In genomic region chr17:74424401-74425005, GRCm38 (mm10) we compare ENCODE assay signal across 15 mouse cellular contexts. TPM values are rescaled to one million over a fixed set of nuclear protein-coding genes. Genes with fewer than 3 reads are reported as not detected.
A peak's percentile ranks its signal among the peaks of the same experiment; 100 is the strongest.
DNase-seq lines count a peak whose midpoint lies in the region; ATAC-seq lines count a peak whose summit lies in the region.
"Had no signal": no experiment of that assay in that cellular context is flagged by ENCODE, and none has a peak within 500 bp of the region (broad histone marks: within the 10 kb centered on the region; RNA-seq: fewer than 3 reads in every experiment).

No protein-coding gene starts in this region.

- H3K4me2 ChIP-seq in neural tube, embryonic 12.5 days (replicated peaks) = no peak overlapping the region
- H3K4me2 ChIP-seq in hindbrain, embryonic 14.5 days (replicated peaks) = no peak overlapping the region
- H3K4me2 ChIP-seq in neural tube, embryonic 14.5 days (ENCODE audit: low read depth, low read length) = no peak overlapping the region
- H3K4me2 ChIP-seq: embryonic facial prominence, embryonic 15.5 days had no signal

- H3K27ac ChIP-seq in neural tube, embryonic 12.5 days = no peak overlapping the region
- H3K27ac ChIP-seq in hindbrain, embryonic 14.5 days = no peak overlapping the region
- no peak overlapping the region for H3K27ac ChIP-seq in neural tube, embryonic 14.5 days (ENCODE audit: low read depth, low read length)
- H3K27ac ChIP-seq: embryonic facial prominence, embryonic 15.5 days had no signal

- no peaks in the 10 kb centered on the region for H3K27me3 ChIP-seq in neural tube, embryonic 12.5 days (replicated peaks)
- H3K27me3 ChIP-seq in hindbrain, embryonic 14.5 days (ENCODE audit: control insufficient read depth, insufficient read depth, low read length) = no peaks in the 10 kb centered on the region
- H3K27me3 ChIP-seq in neural tube, embryonic 14.5 days (ENCODE audit: control insufficient read depth, insufficient read depth, low read length) = no peaks in the 10 kb centered on the region
- H3K27me3 ChIP-seq: CH12.LX; embryonic facial prominence, embryonic 15.5 days had no signal

- no peak overlapping the region for H3K9ac ChIP-seq in neural tube, embryonic 12.5 days
- no peak overlapping the region for H3K9ac ChIP-seq in hindbrain, embryonic 14.5 days
- no peak overlapping the region for H3K9ac ChIP-seq in neural tube, embryonic 14.5 days (replicated peaks; ENCODE audit: low read depth, low read length)
- H3K9ac ChIP-seq: embryonic facial prominence, embryonic 15.5 days had no signal

- DNase-seq in heart, adult 11 months = peak; percentile 93
- DNase-seq in heart, postnatal 25 days (ENCODE audit: low spot score) = no peak
- DNase-seq in neural tube, embryonic 10.5 days (ENCODE audit: extremely low spot score, low spot score) = no peak
- peak; percentile 70 for DNase-seq in hindbrain, embryonic 14.5 days (ENCODE audit: low spot score)
- DNase-seq in thymus, postnatal 25 days = no peak
- no peak for DNase-seq in left cerebral cortex, adult 18-20 months (ENCODE audit: low spot score in 2 of 2)
- DNase-seq: gastrocnemius, postnatal 36 days; kidney, adult 2 months; lung, postnatal 36 days; thymus, postnatal 4 days had no signal

- H3K9me3 ChIP-seq in neural tube, embryonic 12.5 days = no peaks in the 10 kb centered on the region
- no peaks in the 10 kb centered on the region for H3K9me3 ChIP-seq in hindbrain, embryonic 14.5 days (ENCODE audit: control insufficient read depth, low read length)
- no peaks in the 10 kb centered on the region for H3K9me3 ChIP-seq in neural tube, embryonic 14.5 days (ENCODE audit: control insufficient read depth, low read length)
- H3K9me3 ChIP-seq: embryonic facial prominence, embryonic 15.5 days had no signal

- intact Hi-C loops in heart, postnatal 25 days (cut with DNase I) = no loop called here

- H3K36me3 ChIP-seq in neural tube, embryonic 12.5 days = peaks cover 53% of the 10 kb centered on the region
- peaks cover 77% of the 10 kb centered on the region for H3K36me3 ChIP-seq in hindbrain, embryonic 14.5 days (replicated peaks; ENCODE audit: control insufficient read depth, insufficient read depth)
- peaks cover 13% of the 10 kb centered on the region; the same call in 1 of the 2 replicates for H3K36me3 ChIP-seq in neural tube, embryonic 14.5 days (ENCODE audit: control insufficient read depth, insufficient read depth, low read length)

- no peak overlapping the region for H3K4me3 ChIP-seq in neural tube, embryonic 12.5 days
- H3K4me3 ChIP-seq in hindbrain, embryonic 14.5 days (replicated peaks; ENCODE audit: low read length) = no peak overlapping the region
- no peak overlapping the region for H3K4me3 ChIP-seq in neural tube, embryonic 14.5 days (ENCODE audit: low read depth, low read length)
- H3K4me3 ChIP-seq: embryonic facial prominence, embryonic 15.5 days had no signal

- 87% methylated on average over 12 of the region's 12 CpGs for WGBS in neural tube, embryonic 12.5 days
- WGBS in hindbrain, embryonic 14.5 days = 44% methylated on average over 12 of the region's 12 CpGs
- 67% methylated on average over 12 of the region's 12 CpGs for WGBS in neural tube, embryonic 14.5 days

- 0 out of 2 replicates have a peak, but pooled peaks have one; percentile 33 for ATAC-seq in neural tube, embryonic 12.5 days (ENCODE audit: low FRiP score, low read depth)
- peak; percentile 92 for ATAC-seq in hindbrain, embryonic 14.5 days (ENCODE audit: low FRiP score)
- ATAC-seq in neural tube, embryonic 14.5 days (ENCODE audit: low read depth) = peak; percentile 94
- ATAC-seq: activated CD4-positive, CD25-positive, alpha-beta regulatory T cell, adult 4 months had no signal

- H3K4me1 ChIP-seq in neural tube, embryonic 12.5 days = no peaks in the 10 kb centered on the region
- H3K4me1 ChIP-seq in hindbrain, embryonic 14.5 days (replicated peaks; ENCODE audit: control insufficient read depth, insufficient read depth, low read length) = no peaks in the 10 kb centered on the region; the same call in 1 of the 2 replicates
- no peaks in the 10 kb centered on the region for H3K4me1 ChIP-seq in neural tube, embryonic 14.5 days (ENCODE audit: control insufficient read depth, insufficient read depth, low read length)
- H3K4me1 ChIP-seq: embryonic facial prominence, embryonic 15.5 days had no signal

RNA-seq across cellular contexts. Expression of gene Slc30a6, which starts 29.1 kb away (rescaled TPM):
- total RNA-seq in heart, postnatal 25 days (2021) = 10 to 100 TPM in 1 of 2 experiments, 1 to 10 TPM in 1; 9.5 to 11.9 TPM
- 26.6 and 28.7 TPM in 2 replicates for polyA plus RNA-seq in neural tube, embryonic 12.5 days (2016; fragmentation: Nextera tagmentation; extraction: Ambion mirVana)
- 28.1 and 30.8 TPM in 2 replicates for polyA plus RNA-seq in hindbrain, embryonic 14.5 days (2014; fragmentation: Nextera tagmentation; extraction: Ambion mirVana)
- 30.6 and 34.3 TPM in 2 replicates for polyA plus RNA-seq in neural tube, embryonic 14.5 days (2014; fragmentation: Nextera tagmentation; extraction: Ambion mirVana)
- total RNA-seq in left cerebral cortex, adult 18-20 months (2021) = 10 to 100 TPM; 11.8 to 15.2 TPM

RNA-seq across cellular contexts. Expression of gene Nlrc4, which starts 34.4 kb away (rescaled TPM):
- total RNA-seq in heart, postnatal 25 days (2021) = under 1 TPM; 0.31 to 0.50 TPM
- 0.18 and 0.24 TPM in 2 replicates for polyA plus RNA-seq in neural tube, embryonic 12.5 days (2016; fragmentation: Nextera tagmentation; extraction: Ambion mirVana)
- 0.38 and 0.44 TPM in 2 replicates for polyA plus RNA-seq in hindbrain, embryonic 14.5 days (2014; fragmentation: Nextera tagmentation; extraction: Ambion mirVana)
- 0.43 and 0.46 TPM in 2 replicates for polyA plus RNA-seq in neural tube, embryonic 14.5 days (2014; fragmentation: Nextera tagmentation; extraction: Ambion mirVana)
- total RNA-seq in left cerebral cortex, adult 18-20 months (2021) = under 1 TPM; 0.19 to 0.35 TPM

Comparison
In these comparisons a context has a peak if more than half of its experiments do, and no peak if none do; other contexts are left out.
1. DNase-seq: peak in heart, adult 11 months (single experiment) and hindbrain, embryonic 14.5 days (single experiment); none in heart, postnatal 25 days (single experiment), neural tube, embryonic 10.5 days (single experiment), thymus, postnatal 25 days (single experiment) and left cerebral cortex, adult 18-20 months (0 of 2).
2. ATAC-seq: peak in every context shown above with its lines; median percentile 94 in neural tube, embryonic 14.5 days; 92 in hindbrain, embryonic 14.5 days; 33 in neural tube, embryonic 12.5 days.